Mouse (Mus musculus) spleen, postnatal 4 days (tissue): ENCODE data around the gene Olfr780.
"Not testable (repeated sequence)": the region's sequence is repeated elsewhere in the genome, so short reads cannot be mapped to it uniquely, and the experiment has no call there.

Experiments
- DNase-seq, 2 experiments: peaks; one replicate each; pipeline ENCODE4 v3.0.0; 2022; ENCODE audit warnings: low spot score in 2 of 2

Olfr780 gene

DNA sequence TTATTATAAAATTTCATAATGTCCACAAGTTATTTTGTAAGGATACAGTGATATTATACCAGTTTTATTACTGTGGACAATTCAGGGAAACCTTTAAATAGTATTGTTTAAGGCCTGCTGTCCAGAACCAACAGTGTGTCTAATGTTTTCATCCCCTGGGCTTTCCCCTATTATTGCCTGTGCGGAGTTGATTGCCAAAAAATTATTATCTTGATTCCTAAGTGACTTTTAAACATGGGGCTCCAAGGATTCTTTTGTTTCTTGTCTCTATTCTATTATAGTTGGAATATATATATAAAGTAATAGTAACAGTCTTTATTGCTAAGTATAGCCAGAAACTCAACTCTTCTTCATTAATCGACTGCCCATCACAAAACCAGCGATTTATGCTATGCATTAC, at the start of gene Olfr780:
Gene Olfr780 (plus strand): TSS at position 301 of the 400 bp plus-strand sequence.
- DNase-seq, result no peak

DNA sequence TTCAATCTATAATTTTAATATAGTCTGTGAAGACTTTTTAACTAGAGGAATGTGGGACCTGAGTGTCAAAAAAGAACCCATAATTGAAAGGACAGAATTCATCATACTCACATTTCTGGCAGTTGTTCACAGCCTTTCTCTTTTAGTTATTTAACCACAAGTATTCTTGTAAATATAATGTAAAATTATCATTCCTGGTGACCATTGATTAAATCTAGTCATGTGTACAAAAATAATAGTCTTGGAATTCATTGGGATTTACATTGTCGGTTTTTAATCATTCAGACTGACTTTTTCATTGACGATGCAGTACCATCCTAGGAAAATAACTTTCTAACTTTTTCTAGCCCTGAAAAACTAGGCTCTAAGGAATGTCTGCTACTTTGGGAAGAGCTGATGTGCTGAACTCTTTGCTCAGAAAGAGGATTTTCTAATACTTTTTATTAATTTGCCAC, 46.8 kb upstream of the Olfr780 start, which contains the start of gene Olfr777:
Gene Olfr777 (minus strand): TSS at position 405 of the 455 bp plus-strand sequence.
- no peak for DNase-seq

DNA sequence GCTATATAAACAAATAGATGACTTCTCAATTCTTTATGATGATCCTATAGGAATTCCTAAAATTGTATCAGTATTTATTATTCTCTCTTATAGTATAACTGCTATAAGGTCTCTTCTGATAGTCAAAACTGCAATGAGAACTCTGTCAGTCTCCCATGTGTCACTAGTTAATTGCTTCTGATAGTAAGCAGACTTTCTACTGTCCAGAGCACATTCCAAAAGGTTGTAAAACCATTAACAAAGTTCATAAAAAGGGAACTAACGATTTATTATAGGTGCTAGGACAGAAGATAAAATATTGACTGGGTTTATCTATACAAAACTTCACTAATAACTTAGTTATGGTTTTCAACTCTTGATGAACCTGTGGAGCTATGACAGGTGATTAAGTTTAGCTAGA, 4.9 kb upstream of the Olfr780 start:
- not testable (repeated sequence) for DNase-seq

DNA sequence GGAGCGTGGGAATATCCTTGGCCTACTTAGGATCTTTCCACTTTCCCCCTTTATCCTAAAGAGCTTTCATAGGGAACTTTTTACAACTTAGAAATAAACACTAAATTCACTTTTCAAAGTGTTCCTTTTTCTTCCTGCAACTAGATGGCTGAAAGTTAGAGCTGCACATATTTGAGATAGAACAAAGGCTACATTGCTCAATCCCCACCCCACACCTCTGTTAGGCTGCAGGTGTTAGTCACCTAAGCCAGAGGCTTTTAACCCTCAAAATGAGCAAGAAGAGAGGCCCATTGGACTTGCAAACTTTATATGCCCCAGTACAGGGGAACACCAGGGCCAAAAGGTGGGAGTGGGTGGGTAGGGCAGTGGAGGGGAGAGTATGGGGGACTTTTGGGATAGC, 4.4 kb upstream of the Olfr780 start:
- not testable (repeated sequence) for DNase-seq

DNA sequence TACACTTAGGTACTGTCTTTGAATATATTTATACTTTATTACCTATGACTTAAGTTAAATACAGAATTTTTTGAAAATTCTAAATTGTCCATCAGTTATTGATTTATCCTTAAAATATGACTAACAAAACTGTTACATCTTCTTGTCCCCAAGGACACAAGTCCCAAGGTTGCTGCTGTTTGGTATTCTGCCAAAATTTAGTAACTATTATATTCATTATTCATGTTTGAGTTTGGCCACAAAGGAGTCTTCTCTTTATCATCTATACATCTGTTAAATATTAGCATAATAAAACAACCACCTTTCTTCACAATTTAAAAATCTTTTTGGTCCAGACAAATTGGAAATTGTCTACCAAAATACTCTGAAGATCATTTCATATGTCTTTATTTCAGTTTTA, 10.6 kb downstream of the Olfr780 start, which contains the start of gene Olfr781:
Gene Olfr781 (plus strand): TSS at position 301 of the 400 bp plus-strand sequence.
- no peak for DNase-seq

DNA sequence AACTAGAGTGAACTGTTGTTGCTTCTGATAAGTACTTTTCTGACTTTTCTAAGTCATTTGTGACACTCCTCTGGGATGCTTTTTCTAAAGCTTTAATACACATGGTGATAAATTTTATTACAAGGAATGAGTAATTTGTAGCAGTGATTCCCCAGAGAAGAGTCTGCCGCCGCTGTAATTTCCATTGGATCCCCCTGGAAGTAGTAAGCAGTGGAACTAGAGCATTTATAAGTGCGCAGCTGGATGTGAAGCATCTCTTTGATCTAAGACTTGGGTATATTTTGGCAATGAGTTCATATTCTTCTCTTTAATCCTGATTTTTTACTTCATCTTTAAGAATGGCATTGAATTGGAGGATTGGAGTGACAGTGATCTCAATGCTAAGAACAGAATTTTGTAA, 30.6 kb downstream of the Olfr780 start, which contains the start of gene Olfr782:
Gene Olfr782 (plus strand): TSS at position 301 of the 400 bp plus-strand sequence.
- DNase-seq, result no peak

DNA sequence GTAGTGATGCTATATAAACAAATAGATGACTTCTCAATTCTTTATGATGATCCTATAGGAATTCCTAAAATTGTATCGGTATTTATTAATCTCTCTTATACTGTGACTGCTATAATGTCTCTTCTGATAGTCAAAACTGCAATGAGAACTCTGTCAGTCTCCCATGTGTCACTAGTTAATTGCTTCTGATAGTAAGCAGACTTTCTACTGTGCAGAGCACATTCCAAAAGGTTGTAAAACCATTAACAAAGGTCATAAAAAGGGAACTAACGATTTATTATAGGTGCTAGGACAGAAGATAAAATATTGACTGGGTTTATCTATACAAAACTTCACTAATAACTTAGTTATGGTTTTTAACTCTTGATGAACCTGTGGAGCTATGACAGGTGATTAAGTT, 34.6 kb downstream of the Olfr780 start:
- not testable (repeated sequence) for DNase-seq

DNA sequence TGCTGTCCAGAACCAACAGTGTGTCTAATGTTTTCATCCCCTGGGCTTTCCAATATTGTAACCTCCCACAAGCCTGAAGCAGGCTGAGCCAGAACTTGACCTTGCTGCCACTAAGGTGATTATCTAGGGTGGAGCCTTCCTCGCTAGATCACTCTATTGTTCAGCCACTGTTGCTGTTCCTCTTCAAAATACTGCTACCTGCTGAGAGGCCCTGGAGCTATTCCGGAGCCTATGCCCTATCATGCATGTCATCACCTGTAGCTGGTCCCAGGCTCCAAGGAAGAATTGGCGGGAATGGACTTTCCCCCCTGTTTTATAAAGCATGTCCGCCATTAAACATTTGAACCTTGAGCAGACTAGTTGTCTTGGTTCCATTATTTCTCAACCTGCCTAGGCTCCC, 38.6 kb downstream of the Olfr780 start:
- not testable (repeated sequence) for DNase-seq

DNA sequence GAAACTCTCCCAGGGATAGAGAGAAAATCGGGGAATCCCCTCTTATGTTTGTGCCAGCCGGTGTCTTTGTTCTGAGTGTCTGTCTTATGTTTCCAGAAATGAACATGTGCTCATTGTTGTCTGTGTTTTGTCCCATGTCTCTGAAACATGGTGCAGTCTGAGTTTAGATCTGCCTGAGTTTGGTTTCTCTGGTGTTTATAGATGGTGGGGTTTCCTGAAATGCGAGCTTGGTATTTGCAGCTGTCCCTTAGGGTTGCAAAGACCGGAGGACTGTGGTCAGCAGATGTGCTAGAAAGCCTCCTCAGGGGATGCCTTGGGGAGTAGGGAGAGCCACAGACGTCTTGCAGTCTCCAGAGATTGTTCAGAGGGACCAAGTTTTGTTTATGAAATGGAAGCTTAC, 39.4 kb downstream of the Olfr780 start:
- no peak for DNase-seq
